Mouse (Mus musculus) Muller cell, postnatal 12 days (primary cell): ENCODE results near the gene Mettl25.

ENCODE experiments used
- DNase-seq: peaks from one replicate; pipeline ENCODE4 v3.0.0-alpha.2; 2015; ENCODE audit errors: inconsistent ontology term

Mettl25 gene

GRCm38 (mm10) chr10:105753831-105754605, 87.2 kb downstream of the Mettl25 start:
- no peak for DNase-seq

GRCm38 (mm10) chr10:105746019-105746418, 95.2 kb downstream of the Mettl25 start:
- DNase-seq, result no peak

- DNase-seq, result no peak
Measured at GRCm38 (mm10) chr10:105741736-105742135, 99.4 kb downstream of the Mettl25 start.

GRCm38 (mm10) chr10:105738942-105739341, 102.2 kb downstream of the Mettl25 start:
- DNase-seq, result no peak

DNA sequence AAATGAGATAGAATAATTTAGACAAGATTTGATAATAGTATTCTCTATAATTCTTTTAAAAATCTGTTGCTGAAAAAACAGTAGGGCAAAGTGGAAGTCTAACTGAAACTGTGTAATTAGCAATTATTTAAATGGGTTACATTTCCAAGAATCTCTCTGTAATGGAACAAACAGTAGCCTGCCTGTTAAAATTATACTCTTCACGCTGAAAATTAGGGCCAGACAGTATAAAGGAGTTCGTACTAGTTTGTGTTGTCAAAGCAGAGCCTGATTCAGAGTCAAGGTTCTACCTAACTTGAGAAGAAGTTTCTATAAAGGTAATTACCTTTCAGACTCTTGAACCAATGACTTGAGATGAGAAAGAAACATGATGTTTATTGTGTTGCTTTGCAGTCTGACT, 113.4 kb downstream of the Mettl25 start:
- no peak for DNase-seq

- DNase-seq, result no peak
Measured at GRCm38 (mm10) chr10:105727353-105727752, 113.8 kb downstream of the Mettl25 start.

DNA sequence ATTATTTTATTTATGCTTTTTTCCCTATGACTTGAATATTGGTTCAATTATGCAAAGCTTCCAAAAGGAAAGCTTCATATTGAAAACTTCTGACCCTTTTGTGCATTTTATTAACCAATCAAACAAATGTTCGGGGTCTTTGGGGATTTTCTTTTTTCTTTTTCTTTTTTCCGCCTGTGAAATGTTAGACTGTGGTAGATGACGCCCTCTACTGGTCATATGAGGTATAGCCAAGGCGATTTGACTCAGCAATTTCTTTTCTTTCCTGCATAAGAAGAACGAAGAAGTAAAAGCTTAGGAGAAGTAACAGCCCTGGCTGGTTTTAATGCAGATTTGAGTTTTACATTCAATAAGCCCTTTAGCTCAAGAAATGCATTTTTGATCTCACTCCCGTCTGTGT, 126.3 kb downstream of the Mettl25 start:
- DNase-seq, result peak; percentile 47

DNA sequence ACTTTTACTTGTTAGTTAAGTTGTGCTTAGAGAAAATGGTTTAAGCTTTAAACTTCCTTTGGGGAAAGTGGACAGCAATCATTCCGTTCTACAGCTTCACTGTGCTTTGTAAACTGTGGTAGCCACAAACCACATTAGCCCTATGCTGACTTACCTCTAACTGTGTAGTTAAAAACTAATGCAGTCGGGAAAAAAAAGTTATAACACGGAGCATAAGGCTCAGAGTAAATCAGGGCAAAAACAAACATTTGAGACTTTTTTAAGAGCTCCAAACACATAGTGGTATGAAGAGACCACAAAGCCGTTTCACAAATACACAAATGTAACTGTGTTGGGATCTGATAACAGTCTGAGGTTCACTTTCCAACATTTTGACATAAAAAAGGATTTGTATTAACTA, 126.8 kb downstream of the Mettl25 start:
- DNase-seq, result peak; percentile 14

DNA sequence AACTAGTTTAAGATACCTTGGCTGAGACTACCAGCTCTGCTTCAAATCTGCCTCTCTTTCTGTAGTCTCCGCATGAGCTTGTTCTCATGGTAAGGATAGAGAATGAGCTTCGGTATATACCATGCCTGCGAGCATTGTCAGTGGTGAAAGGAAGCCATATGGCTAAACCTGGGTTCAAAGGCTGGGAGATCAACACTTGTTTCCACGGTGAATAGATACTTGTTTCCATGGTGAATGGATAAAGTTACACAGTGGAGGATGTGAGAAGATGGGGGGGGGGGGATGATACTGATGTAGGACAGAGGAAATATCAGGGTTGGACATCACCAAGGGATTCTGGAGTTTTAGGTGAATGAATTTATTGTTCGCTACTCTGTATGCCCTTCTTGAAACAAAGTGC, 128.0 kb downstream of the Mettl25 start:
- DNase-seq, result no peak
